Mouse (Mus musculus): ENCODE data around the gene Drg1.
A peak's percentile ranks its signal among the peaks of the same experiment; 100 is the strongest.
"Not testable (repeated sequence)": the region's sequence is repeated elsewhere in the genome, so short reads cannot be mapped to it uniquely, and the experiment has no call there.

Gene Drg1

GRCm38 (mm10) chr11:3163661-3164060 lies 102.6 kb downstream of the Drg1 start:
- not testable (repeated sequence) for DNase-seq

DNA sequence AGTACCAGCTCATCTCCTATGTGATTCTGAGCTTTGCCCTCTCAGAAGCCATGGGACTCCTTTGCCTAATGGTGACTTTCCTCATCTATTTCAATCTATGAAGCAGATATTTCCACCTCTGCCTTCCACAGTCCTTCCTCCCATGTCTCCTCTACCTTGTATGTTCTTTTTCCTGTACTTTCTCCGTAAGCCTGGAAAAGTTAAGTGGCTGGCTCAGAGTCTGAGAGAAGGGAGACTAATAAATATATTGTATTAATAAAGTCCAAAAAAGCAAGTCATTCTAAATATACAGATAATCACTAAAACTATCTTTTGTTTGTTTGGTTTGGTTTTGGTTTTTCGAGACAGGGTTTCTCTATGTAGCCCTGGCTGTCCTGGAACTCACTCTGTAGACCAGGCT lies 103.1 kb downstream of the Drg1 start:
- DNase-seq: not testable (repeated sequence)

GRCm38 (mm10) chr11:3162236-3162897 lies 103.8 kb downstream of the Drg1 start:
- DNase-seq: not testable (repeated sequence)

DNA sequence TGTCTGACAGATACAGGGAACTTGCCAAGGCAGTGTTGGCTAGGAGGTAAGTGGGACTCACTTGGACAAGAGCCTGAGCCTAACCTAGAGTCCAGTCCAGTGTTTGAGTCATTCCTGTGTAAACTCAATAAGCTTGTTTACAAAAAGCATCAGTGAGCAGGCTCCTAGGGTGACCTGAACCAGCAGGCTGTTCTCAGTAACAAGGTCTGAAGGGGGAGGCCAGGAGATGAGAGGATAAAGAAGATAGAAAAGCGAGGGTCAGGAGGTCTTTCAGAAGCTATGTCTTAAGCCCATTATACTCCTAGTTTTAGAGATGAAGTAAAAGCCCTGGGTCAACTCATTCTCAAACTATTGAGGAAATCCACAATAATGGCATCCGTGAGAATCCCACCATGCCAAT lies 104.8 kb downstream of the Drg1 start:
- DNase-seq: peak; percentile 38

DNA sequence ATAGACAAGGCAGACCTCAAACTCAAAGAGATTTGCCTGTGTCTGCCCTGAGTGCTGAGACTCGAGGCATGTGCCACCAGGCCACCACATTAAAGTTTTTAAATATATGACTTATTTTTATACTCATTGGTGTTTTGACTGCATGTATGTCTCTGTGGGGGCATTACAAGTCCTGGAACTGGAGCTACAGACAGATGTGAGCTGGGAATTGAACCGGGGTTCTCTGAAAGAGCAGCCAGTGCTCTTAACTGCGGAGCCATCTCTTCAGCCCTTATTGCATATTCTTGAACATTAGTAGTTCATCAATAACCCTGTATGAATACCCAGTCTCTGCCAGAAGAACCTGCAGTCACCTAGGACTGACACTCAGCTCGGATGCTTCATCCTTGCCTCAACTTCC lies 107.4 kb downstream of the Drg1 start:
- not testable (repeated sequence) for DNase-seq

DNA sequence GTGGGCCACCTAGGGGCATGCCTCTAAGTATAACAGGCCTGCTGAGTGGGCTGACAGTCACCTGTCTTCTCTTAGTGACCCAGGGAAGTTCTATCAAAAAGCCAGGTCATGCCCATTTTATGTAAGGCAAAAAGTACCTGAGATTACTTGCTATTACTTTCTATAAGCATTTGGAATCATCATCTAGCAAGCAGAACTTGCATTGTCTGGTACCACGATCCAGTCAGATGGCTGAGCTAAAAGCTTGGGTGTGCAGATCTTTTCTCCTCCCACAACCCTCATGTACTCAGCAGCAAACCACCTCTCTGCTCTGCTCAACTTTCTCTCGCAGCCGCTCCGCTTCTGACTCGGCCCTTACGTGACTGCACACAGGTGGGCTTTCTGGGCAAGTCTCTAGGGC lies 108.2 kb downstream of the Drg1 start:
- not testable (repeated sequence) for DNase-seq

DNA sequence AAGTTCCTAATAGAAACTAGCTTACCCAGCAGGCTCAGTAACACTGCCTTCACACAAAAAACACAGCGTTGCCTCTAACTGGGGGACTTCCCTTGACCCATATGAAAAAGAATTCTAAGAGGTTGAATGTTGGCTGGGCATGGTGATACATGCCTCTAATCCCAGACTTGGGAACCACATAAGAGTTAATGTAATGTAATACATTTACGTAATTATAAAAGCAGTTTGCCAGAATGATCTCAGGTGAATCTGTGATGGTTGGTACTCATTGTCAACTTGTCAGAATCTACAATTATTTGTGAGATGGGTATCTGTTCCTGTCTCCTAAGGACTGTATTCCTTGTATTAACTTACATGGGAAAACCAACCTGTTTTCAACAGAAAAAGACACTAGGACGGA lies 109.2 kb downstream of the Drg1 start:
- DNase-seq: not testable (repeated sequence)

DNA sequence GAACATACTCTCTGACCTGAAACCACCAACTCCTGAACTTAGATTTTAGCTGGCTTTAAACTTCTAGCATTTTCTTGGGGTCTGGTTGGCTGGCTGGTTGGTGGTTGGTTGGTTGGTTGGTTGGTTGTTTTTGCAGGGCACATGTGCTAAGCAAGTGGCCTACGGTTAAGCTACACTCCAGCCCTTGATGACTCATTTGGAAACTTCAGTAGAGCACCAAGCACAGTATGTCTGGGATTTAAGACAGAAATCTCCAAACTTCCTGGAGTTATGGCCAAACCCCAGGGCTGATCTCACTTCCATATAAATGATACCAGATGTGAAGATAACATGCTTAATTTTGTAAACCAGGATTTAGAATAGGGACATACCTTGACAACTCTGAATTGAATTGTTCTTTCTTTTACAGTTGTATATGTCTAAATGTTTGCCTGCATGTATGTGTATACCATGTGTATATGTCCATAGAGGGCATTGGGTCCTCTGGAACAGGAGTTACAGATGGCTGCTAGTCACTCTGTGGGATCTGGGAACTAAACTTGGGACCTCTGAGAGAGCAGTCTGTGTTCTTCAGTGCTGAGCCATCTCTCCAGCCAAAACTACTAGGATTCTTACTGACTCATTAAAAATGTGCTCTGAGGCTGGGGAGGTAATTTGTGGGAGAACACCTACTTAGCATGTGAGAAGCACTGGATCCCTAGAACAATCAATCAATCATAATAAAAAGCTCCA lies 112.4 kb downstream of the Drg1 start:
- peak; percentile 16 for DNase-seq

DNA sequence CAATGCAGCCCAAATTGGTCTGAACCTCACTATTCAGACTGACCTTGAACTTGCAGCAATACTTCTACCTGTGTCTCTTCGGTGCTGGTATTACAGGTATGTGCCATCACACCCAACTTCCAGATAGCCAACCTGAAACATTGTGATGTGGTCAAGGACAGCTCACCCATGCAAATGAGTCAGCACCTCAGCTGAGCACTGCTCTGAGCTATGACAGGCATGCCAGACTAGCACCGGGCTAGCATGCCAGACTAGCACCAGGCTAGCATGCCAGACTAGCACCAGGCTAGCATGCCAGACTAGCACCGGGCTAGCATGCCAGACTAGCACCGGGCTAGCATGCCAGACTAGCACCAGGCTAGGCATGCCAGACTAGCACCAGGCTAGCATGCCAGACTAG lies 114.9 kb downstream of the Drg1 start:
- DNase-seq: not testable (repeated sequence)

DNA sequence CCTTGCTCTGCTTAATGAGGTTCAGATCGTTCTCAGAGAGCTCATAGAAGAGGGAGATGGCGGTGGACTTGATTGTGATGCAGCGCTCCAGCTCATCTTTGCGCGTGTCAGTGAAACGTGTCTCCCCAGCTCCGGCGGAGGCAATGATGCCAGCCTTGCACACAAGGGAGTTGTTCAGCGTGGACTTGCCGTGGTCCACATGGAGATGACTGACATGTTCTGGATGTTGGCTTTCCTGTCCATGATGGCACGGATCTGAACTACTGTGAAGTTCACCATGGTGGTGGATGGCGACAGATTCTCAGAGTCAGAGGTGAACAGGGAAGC lies 115.6 kb downstream of the Drg1 start:
- not testable (repeated sequence) for DNase-seq

GRCm38 (mm10) chr11:3150003-3150676 lies 116.1 kb downstream of the Drg1 start:
- not testable (repeated sequence) for DNase-seq

DNA sequence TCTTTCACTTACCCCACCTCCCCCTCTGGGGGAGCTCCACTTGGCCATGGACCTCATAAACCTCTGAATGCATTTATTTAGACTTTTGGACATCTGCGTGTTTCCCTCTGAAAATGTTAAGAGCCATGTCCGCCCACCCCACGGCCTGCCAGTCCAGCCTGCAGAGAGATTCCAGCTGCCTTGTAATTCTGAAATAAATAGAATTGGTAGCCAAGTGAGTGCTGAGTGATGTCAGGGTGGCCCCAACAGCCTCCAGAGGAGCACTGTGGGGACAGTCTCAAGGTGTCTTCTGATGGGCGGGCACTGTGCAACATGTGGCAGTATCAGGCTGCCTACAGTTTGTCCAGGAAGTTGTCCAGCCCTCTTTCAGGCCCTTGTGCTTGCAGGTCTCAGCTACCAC lies 116.7 kb downstream of the Drg1 start:
- not testable (repeated sequence) for DNase-seq

DNA sequence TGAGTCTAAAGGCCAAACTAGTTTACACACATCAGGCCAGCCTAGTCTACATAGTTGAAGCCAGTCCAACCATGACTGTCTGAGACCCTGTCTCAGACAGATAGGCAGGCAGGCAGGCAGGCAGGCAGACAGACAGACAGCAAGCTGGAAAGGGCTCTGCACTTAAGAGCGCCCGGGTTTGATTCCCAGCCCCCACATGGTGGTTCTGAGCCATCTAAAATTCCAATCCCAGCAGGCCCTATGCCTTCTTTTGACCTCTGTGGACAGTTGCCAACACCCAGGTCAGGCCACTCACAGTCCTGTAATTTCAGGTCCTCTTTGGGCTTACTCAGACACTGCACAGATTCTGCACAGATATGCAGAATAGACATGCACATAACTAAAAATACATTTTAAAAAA lies 119.4 kb downstream of the Drg1 start:
- DNase-seq: not testable (repeated sequence)

DNA sequence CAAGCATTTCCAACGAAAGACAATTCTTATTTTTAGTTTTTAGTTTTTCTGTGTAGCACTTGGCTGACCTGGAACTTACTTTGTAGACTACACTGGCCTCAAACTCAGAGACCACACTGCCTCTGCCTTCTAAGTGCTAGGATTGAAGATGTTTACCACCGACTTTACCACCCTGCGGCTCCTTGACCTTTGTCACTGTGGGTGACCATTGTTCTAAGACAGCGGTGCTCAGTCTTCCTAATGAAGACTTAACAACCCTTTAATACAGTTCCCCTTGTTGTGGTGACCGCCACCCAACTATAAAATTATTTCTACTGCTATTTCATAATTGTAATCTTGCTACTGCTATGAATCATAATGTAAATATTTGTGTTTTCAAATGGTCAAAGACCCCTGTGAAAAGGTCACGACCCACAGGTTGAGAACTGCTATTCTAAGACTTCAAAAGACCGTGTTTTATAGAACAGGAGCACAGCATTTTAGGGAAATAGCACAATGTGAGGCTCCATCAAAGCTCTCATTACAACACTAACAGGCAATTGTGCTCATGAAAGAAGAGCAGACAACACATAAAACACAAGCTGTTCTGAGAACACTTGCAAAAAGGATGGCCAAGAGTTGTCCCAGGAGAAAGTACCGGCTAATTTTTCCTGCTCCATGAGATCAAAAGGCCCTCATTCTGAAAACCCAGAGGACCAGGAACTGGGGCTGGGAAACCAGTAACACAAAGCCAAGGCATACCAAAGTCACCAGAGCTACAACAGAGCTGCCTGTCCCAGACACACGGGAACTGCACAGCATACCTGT lies 120.7 kb downstream of the Drg1 start:
- DNase-seq: not testable (repeated sequence)

DNA sequence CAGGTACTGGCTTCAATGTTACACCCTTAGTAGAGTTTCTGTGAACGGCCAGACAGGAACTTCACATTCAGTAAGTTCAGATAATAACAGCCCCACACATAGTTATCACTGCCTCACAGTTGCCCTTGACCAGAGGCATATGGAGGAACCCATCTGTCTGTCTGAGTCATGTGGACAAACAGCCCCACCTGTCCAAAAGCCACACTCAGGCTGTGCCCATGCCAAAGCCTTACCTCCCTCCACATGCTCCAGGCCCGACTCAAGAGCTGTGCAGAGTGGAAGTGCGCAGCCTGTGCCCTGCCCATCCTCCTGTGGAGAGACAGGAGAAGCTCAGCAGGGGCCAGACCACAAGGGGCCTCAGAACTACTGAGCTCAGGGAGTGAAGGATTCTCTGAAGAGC lies 122.2 kb downstream of the Drg1 start:
- DNase-seq: not testable (repeated sequence)

DNA sequence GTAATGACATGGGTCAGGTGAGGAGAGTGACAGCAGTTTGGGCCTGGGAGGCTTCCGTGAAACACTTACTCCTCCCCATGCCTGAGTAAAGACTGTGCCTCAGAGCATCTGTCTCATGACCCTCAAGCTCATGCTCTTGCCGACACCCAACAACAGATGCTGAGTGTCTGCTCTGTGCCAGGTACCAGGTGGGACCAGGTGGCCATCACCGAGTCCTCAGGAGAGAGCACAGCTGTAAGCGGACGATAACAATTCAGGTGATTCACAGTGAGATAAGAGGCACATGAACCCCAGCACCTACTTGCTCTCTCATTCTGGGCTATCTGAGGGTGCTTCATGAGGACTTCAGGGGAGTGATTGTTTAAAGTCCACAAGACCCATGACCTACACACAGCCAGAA lies 123.8 kb downstream of the Drg1 start:
- not testable (repeated sequence) for DNase-seq

DNA sequence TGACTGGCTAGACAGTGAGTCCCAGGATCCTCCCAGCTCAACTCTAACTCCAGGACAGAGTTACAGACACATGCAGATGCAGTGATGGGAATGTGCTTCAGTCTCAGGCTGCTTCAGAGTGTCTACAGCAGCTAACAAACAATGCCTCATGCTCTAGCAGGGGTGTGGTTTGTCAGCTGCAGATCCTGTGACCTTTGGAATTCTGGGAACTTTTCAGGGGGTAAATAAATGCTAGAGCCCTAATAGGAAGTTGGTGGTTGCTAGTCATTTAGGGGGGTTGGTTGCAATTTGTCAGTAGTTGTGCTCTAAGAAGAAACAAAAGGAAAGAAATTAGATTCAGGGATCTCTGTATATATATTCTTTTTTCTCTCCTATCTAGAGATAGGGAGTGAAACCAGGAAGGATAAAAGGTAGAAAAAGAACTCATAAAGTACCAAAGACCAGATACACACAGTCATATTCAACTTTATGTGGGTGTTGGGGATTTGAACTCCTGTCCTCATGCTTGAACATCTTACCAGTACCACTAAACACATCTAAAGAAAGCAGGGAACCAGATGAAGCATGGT lies 125.2 kb downstream of the Drg1 start:
- DNase-seq: not testable (repeated sequence)

DNA sequence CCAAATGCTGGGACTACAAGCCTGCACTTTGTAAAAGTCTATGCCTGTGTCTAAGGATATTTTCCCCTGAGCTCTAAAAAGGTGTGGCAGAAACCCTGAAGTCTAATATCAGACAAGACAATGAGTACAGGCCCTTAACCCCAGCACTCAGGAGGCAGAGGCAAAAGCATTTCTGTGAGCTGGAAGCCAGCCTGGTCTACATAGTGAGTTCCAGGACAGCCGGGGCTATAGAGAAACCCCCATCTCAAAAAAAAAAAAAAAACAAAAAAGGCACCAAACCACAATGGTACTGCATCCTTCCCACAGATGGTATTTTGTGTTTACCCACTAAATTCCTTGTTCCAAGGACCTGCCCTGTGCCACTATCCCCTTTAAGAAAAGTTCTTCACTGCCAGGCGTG lies 127.9 kb downstream of the Drg1 start:
- not testable (repeated sequence) for DNase-seq
